Mouse (Mus musculus): Measurements from ENCODE around the gene Tfpt.

- TF ChIP-seq CTCF (IDR thresholded peaks at IDR 0.05; ENCODE audit: low read depth) = no peak
- TF ChIP-seq EP300 (IDR thresholded peaks at IDR 0.05; ENCODE audit: low read depth) = no peak
These were observed 53.2 kb downstream of the Tfpt start for GRCm38 (mm10) chr7:3576354-3577124.

Measured in liver, postnatal 0 days (tissue).